Mouse (Mus musculus) midbrain, embryonic 16.5 days (tissue): ENCODE results near the gene Tectb. TPM values are rescaled to one million over a fixed set of nuclear protein-coding genes. Genes with fewer than 3 reads are reported as not detected.

Source experiments
- ATAC-seq: fragments of 200-750 bp; cut with Nextera tagmentation; 2 replicates; pipeline ENCODE4 v1.8.0; 2017; ENCODE audit warnings: moderate TSS enrichment
- H3K27ac ChIP-seq: fragments of 300-500 bp; sonication (generic); 2 replicates; pipeline ENCODE4 v1.5.1; 2014; ENCODE audit warnings: mild to moderate bottlenecking, low read length, mixed read lengths
- H3K27me3 ChIP-seq: fragments of 300-500 bp; sonication (generic); 2 replicates; pipeline ENCODE4 v1.6.1; 2014; ENCODE audit warnings: low read depth, low read length, mixed read lengths; ENCODE audit not compliant: control insufficient read depth, insufficient read depth
- H3K36me3 ChIP-seq: fragments of 300-500 bp; sonication (generic); 2 replicates; pipeline ENCODE4 v1.6.1; 2014; ENCODE audit warnings: mild to moderate bottlenecking, low read length, moderate library complexity, mixed read lengths; ENCODE audit not compliant: control insufficient read depth, insufficient read depth
- H3K4me1 ChIP-seq: fragments of 300-500 bp; sonication (generic); 2 replicates; pipeline ENCODE4 v1.6.1; 2014; ENCODE audit warnings: mild to moderate bottlenecking, low read length, mixed read lengths; ENCODE audit not compliant: control insufficient read depth, insufficient read depth
- H3K4me2 ChIP-seq: fragments of 300-500 bp; sonication (generic); 2 replicates; pipeline ENCODE4 v1.6.1; 2014; ENCODE audit warnings: mild to moderate bottlenecking, low read length, mixed read lengths
- H3K4me3 ChIP-seq: fragments of 300-500 bp; sonication (generic); 2 replicates; pipeline ENCODE4 v1.5.1; 2014; ENCODE audit warnings: low read depth, mild to moderate bottlenecking, low read length, moderate library complexity, mixed read lengths
- H3K9ac ChIP-seq: fragments of 300-500 bp; sonication (generic); 2 replicates; pipeline ENCODE4 v1.6.1; 2014; ENCODE audit warnings: low read depth, low read length, mixed read lengths
- H3K9me3 ChIP-seq: fragments of 300-500 bp; sonication (generic); replicated peaks from 2 replicates; pipeline ENCODE4 v1.6.1; 2014; ENCODE audit warnings: mild to moderate bottlenecking, low read length, mixed read lengths; ENCODE audit not compliant: control insufficient read depth, poor library complexity, severe bottlenecking
- WGBS: fragments of 180-500 bp; shearing (Covaris S2); extraction: QIAGEN DNeasy Blood & Tissue Kit; methylation state at CpG from one replicate; pipeline ENCODE4 v1.1.7; 2014; 5-methylcytosine and 5-hydroxymethylcytosine counted together
- polyA plus RNA-seq: library from polyadenylated mRNA; unstranded; fragments of >200 nt; fragmentation: Nextera tagmentation; extraction: Ambion mirVana; gene quantifications from 2 replicates; pipeline ENCODE4 v1.2.1, GENCODE M21; 2015

Tectb gene
- polyA plus RNA-seq, 1 experiment from 2014 or later: 0.41 TPM

DNA sequence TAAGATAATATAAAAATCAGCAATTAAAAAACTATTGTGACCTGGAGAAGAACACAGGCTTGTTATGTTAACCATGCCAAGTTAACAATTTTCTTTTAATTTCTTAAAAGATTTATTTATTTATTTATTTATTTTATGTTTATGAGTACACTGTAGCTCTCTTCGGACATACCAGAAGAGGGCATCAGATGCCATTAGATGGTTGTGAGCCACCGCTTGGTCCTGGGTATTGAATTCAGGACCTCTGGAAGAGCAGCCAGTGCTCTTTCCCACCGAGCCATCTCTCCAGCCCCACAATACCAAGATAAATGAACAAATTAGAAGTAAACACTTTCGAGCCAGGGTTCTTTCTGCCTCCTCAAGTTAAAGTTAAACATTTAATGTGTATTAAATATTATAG is 28.1 kb downstream of the Tectb start:
- ATAC-seq: no peak
- Histone ChIP-seq H3K4me2 (no peak overlapping the region), H3K9ac (no peak overlapping the region), H3K4me1 (no peaks in the 10 kb centered on the region), H3K4me3 (no peak overlapping the region), H3K9me3 (no peaks in the 10 kb centered on the region), H3K27me3 (0 out of 2 replicates have a peak, but pooled peaks cover 2% of the 10 kb centered on the region), H3K27ac (no peak overlapping the region), H3K36me3 (no peaks in the 10 kb centered on the region)
- 77% methylated on average over 4 of the region's 4 CpGs for WGBS

DNA sequence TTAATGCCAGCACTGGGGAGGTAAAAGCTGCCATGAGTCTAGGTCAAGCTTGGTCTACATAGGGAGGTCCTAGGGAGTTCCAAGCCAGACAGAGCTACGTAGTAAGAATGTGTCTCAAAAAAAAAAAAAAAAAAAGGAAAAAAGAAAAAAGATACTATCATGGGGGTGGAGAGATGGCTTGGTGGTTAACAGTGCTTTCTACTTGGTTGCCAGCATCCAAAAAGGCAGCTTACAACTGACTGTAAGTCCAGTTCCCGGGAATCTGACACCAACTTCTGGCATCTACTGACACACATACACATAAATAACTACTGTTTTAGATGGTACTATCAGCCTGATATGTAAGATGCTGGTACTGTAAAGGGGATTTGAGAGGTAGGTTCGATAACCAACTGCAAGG is 28.6 kb downstream of the Tectb start:
- WGBS: 85% methylated on average over 3 of the region's 3 CpGs
- Histone ChIP-seq H3K27me3 (0 out of 2 replicates have a peak, but pooled peaks cover 2% of the 10 kb centered on the region), H3K36me3 (no peaks in the 10 kb centered on the region), H3K27ac (no peak overlapping the region), H3K9ac (no peak overlapping the region), H3K4me2 (no peak overlapping the region), H3K4me3 (no peak overlapping the region), H3K9me3 (no peaks in the 10 kb centered on the region), H3K4me1 (no peaks in the 10 kb centered on the region)
- no peak for ATAC-seq

DNA sequence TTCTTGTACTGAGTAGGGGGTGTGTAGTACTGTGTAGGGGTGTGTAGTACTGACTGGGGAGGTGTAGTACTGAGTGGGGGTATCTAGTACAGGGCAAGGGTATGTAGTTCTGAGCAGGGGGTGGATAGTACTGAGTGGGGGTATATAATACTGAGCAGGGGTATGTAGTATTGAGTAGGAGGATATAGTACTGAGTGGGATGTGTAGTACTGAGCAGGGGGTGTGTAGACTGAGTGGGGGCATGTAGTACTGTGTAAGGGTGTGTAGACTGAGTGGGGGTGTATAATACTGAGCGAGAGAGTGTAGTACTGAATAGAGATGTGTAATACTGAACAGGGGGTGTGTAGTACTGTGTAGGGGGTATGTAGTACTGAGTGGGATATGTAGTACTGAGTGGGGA is 31.2 kb downstream of the Tectb start:
- no peaks in the 10 kb centered on the region for H3K36me3 ChIP-seq
- no peak overlapping the region for H3K4me2 ChIP-seq
- H3K9ac ChIP-seq: no peak overlapping the region
- 0 out of 2 replicates have a peak, but pooled peaks cover 2% of the 10 kb centered on the region for H3K27me3 ChIP-seq
- no peak overlapping the region for H3K27ac ChIP-seq
- WGBS: 100% methylated on average over 1 of the region's 1 CpGs
- H3K4me3 ChIP-seq: no peak overlapping the region
- no peaks in the 10 kb centered on the region for H3K4me1 ChIP-seq
- H3K9me3 ChIP-seq: no peaks in the 10 kb centered on the region
- no peak for ATAC-seq

DNA sequence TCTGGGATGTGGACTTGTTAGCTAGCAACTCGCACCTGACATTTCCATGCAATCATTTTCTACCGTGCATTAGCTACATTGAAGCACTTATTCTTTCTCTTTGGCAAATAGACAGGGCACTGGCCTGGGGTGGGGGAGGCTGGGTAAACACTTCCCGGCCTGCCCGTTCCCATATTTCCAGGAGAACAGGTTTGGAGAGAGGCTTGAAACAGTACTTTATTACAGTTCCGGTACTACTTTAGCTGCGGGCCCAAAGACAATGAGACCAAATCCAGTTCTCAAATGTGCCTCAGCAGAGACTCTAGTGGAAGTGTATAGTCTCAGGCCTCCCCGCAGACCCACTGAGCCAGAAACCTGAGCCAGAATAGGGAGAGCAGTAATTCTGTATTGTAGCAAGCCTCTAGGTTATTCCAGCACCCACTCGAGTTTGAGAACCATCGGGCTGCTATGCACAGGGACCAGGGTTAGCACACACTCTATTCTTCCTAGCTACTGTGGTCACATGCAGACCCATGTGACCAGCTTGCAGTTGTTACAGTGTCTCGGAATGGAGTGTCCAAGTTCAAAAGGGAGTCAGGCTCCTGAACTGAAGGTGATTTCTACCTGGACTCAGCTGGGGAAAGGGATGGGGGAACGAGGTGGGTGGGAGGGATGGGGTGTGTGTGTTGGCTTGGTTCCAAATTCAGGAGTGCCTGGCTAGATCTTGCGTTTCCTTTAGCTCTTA is 33.2 kb downstream of the Tectb start:
- WGBS: 86% methylated on average over 12 of the region's 12 CpGs
- Histone ChIP-seq H3K4me3 (no peak overlapping the region), H3K36me3 (no peaks in the 10 kb centered on the region), H3K9ac (no peak overlapping the region), H3K4me2 (no peak overlapping the region), H3K9me3 (no peaks in the 10 kb centered on the region), H3K4me1 (peaks cover 3% of the 10 kb centered on the region; the same call in 1 of the 2 replicates), H3K27ac (no peak overlapping the region), H3K27me3 (no peaks in the 10 kb centered on the region)
- ATAC-seq: no peak

DNA sequence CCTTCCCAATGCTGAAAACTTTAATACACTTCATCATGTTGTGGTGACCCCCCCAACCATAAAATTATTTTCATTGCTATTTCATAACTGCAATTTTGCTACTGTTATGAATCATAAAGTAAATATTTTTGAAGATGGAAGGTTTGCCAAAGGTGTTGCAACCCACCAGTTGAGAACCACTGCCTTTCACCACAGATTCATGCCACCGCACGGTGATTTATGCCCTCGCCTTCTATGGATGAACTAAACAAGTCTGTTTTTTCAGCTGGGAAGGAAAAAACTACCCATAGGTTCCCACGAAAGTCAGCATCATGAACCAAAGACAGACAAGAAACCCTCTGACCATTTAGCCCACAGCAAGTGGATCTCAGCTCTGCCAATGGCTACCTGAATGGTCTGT is 36.3 kb downstream of the Tectb start:
- H3K4me2 ChIP-seq: no peak overlapping the region
- H3K27ac ChIP-seq: no peak overlapping the region
- 92% methylated on average over 4 of the region's 4 CpGs for WGBS
- H3K27me3 ChIP-seq: no peaks in the 10 kb centered on the region
- H3K4me3 ChIP-seq: no peak overlapping the region
- no peak for ATAC-seq
- H3K9ac ChIP-seq: no peak overlapping the region
- H3K36me3 ChIP-seq: no peaks in the 10 kb centered on the region
- H3K9me3 ChIP-seq: no peaks in the 10 kb centered on the region
- H3K4me1 ChIP-seq: peaks cover 5% of the 10 kb centered on the region; the same call in 1 of the 2 replicates

DNA sequence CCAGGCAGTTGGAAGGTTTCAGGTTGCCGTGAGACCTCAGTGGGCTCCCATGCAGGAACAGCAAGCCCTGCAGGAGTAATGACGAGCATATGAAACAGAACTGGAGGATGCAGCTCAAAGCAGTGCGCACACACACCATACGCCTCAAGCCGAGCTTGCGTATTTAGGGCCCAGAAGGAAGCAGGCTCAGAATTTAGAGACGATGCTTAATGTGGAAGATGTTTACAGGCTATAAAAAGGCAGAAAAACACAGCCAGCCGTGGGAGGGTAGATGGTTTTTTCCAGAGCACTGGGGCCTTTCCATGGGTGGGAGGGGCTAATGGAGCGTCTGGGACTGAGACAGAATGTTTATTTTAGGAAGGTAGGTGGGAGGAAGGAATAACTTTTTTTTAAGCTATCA is 36.8 kb downstream of the Tectb start:
- Histone ChIP-seq H3K27me3 (no peaks in the 10 kb centered on the region), H3K4me1 (peaks cover 5% of the 10 kb centered on the region; the same call in 1 of the 2 replicates), H3K4me2 (no peak overlapping the region), H3K27ac (no peak overlapping the region), H3K9me3 (no peaks in the 10 kb centered on the region), H3K9ac (no peak overlapping the region), H3K4me3 (no peak overlapping the region), H3K36me3 (no peaks in the 10 kb centered on the region)
- WGBS: 85% methylated on average over 9 of the region's 9 CpGs
- no peak for ATAC-seq

DNA sequence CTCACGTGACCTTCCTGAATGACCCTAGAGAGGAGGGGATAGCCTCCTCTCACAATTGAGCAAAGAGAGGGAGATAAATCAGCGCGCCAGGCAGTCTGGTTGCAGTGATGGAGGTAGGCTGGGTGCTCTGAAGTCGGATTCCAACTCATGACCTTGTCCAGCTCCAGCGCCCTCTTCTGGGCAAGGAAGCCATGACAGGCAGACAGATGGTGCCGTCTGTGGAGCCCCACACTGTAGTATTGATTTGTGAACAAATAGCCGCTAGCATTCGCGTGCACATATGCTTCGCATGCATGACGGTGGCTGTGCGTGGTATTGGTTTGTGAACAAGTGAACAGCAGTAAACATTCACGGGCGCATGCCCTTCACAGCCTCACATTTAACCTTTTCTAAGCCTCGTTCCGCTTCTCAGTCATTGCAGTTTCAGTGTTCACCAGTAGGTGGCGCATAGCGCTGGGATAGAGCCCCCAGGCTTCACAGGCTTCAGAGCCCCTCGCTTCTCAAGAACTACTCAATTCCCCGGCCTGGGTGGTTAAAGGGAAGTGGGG is 37.7 kb downstream of the Tectb start:
- Histone ChIP-seq H3K4me3 (peak overlapping the region; percentile 40), H3K27me3 (no peaks in the 10 kb centered on the region), H3K4me1 (peaks cover 5% of the 10 kb centered on the region; the same call in 1 of the 2 replicates), H3K9ac (peak overlapping the region; percentile 53), H3K9me3 (no peaks in the 10 kb centered on the region), H3K27ac (no peak overlapping the region), H3K36me3 (no peaks in the 10 kb centered on the region), H3K4me2 (peak overlapping the region; percentile 58)
- ATAC-seq: peak; percentile 84
- 4% methylated on average over 20 of the region's 20 CpGs for WGBS

DNA sequence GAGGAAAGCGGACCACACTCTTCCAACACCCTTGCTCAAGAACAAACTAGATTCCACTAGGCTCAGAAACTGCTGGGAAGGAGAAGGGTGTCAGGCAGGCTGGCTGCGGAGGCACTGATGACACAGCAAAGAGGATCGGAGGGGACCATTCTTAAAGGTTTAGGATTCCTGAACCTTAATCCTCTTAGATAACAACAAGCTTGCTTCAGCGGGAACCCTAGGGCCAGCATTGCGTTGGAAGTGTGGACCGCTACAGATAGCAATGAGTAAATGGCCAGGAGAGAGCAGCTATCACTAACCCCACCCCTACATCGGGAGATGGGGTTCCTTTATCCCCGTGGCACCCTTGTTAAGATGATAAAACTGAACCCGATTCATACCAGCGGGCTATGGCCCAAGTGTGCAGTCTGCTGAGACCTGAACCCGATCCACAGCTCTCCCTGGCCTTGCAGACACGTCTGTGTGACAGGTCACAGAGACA is 38.2 kb downstream of the Tectb start:
- no peak overlapping the region for H3K27ac ChIP-seq
- no peaks in the 10 kb centered on the region for H3K27me3 ChIP-seq
- H3K9ac ChIP-seq: peak overlapping the region; percentile 53
- ATAC-seq: peak; percentile 47; the same call in 1 of the 2 replicates
- H3K4me2 ChIP-seq: peak overlapping the region; percentile 58
- peaks cover 5% of the 10 kb centered on the region; the same call in 1 of the 2 replicates for H3K4me1 ChIP-seq
- peak overlapping the region; percentile 40 for H3K4me3 ChIP-seq
- no peaks in the 10 kb centered on the region for H3K9me3 ChIP-seq
- no peaks in the 10 kb centered on the region for H3K36me3 ChIP-seq
- WGBS: 8% methylated on average over 12 of the region's 12 CpGs

DNA sequence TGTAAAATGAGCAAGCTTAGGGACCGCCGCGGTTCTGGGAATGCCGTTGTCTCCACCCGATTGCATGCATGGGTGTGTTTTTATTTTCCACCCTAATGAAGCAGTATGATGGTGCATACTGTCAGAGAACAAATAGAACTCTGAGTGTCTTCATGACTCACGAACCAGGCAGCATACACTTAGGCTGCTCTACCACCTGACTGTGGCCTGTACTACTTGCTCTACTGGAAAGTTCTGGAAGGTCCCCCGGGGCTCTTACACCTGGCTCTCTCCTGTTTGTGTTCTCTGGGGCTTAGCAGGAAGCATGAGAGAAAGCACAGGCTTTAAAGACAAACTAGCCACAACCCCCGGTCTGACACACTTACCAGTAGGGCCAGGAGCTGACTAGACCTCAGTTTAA is 38.8 kb downstream of the Tectb start:
- no peak overlapping the region for H3K9ac ChIP-seq
- H3K27ac ChIP-seq: no peak overlapping the region
- 70% methylated on average over 8 of the region's 8 CpGs for WGBS
- ATAC-seq: no peak
- H3K9me3 ChIP-seq: no peaks in the 10 kb centered on the region
- no peaks in the 10 kb centered on the region for H3K27me3 ChIP-seq
- peaks cover 5% of the 10 kb centered on the region; the same call in 1 of the 2 replicates for H3K4me1 ChIP-seq
- H3K4me2 ChIP-seq: no peak overlapping the region; the same call in 1 of the 2 replicates
- no peaks in the 10 kb centered on the region for H3K36me3 ChIP-seq
- no peak overlapping the region for H3K4me3 ChIP-seq
